Mouse (Mus musculus): ENCODE data around the gene Hlf. TPM values are rescaled to one million over a fixed set of nuclear protein-coding genes. Genes with fewer than 3 reads are reported as not detected.

Gene Hlf
- polyA plus RNA-seq (2015; fragmentation: Nextera tagmentation; extraction: Ambion mirVana), result 1.8 and 1.9 TPM in 2 replicates

DNA sequence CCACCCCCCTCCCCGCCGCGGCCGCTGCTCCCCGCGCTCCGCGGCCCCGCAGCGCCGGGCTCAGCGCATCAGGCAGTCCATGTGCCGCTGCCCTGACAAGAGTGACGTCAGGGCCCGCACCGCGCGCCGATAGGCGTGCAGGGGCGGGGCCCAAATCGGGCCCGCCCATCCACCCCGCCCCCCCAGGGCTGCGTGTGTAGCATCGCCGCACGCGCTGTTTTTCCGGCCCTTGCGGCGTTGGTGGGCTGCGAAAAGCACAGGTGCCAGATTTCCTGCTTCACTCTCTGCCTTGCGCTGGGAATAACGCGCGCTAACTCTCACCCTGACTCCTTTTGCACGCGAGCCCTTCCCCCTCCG is at the start of gene Hlf:
Gene Hlf (minus strand): TSS at position 79 of the 357 bp plus-strand sequence.
- H3K27me3 ChIP-seq (replicated peaks), result peaks cover 13% of the 10 kb centered on the region
- H3K4me2 ChIP-seq, result peak within 1 kb of the TSS; percentile 96
- no peaks in the 10 kb centered on the region for H3K36me3 ChIP-seq
- ATAC-seq (ENCODE audit: insufficient read depth, low FRiP score, low read depth), result peak; percentile 95
- peaks cover 7% of the 10 kb centered on the region for H3K4me1 ChIP-seq
- no peaks in the 10 kb centered on the region for H3K9me3 ChIP-seq
- 0 out of 2 replicates have a peak within 1 kb of the TSS, but pooled peaks have one; percentile 32 for H3K9ac ChIP-seq
- under 1% methylated on average over 34 of the region's 40 CpGs for WGBS
- H3K4me3 ChIP-seq (replicated peaks), result peak within 1 kb of the TSS; percentile 54
- no peak within 1 kb of the TSS for H3K27ac ChIP-seq

DNA sequence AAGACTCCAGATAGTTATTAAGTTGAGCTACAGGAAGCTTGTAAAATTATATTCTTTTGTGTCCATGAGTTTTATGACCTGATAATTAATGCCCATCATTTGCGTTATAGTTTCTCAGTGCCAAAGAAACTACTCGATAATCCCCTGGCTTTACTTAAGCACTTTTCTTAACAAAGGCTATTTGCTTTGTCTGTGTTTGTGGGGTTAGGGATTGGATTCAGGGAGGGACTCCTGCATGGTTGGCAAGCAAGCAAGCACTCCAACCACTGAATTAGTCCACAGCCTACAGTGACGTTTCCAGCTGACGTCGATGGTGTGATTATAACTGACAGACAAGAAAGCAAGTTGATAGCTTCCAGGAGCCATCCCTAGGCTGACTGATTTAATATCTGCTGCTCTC is 48.1 kb upstream of the Hlf start:
- Histone ChIP-seq H3K9ac (no peak overlapping the region), H3K27me3 (replicated peaks) (no peaks in the 10 kb centered on the region), H3K4me2 (no peak overlapping the region), H3K9me3 (no peaks in the 10 kb centered on the region), H3K4me1 (no peaks in the 10 kb centered on the region), H3K4me3 (replicated peaks) (no peak overlapping the region), H3K36me3 (no peaks in the 10 kb centered on the region), H3K27ac (no peak overlapping the region)
- 62% methylated on average over 5 of the region's 5 CpGs for WGBS
- no peak for ATAC-seq (ENCODE audit: insufficient read depth, low FRiP score, low read depth)

DNA sequence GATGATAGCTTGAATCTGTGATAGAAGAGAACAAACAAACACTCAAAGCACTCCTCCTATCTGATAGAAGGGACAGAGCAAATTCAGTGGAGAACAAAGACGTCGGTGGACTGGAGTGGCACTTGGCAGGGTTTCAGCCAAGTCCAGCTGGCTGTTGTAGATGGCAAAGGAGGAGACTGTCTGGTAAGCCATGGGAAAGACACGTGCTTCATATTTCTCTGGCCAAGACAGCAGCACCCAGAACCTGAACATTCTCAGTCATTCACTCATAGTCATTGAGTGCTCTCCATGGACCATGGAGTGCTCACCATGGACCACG is 34.5 kb upstream of the Hlf start:
- Histone ChIP-seq H3K27ac (no peak overlapping the region), H3K27me3 (replicated peaks) (no peaks in the 10 kb centered on the region), H3K9me3 (no peaks in the 10 kb centered on the region), H3K4me1 (no peaks in the 10 kb centered on the region), H3K9ac (no peak overlapping the region), H3K36me3 (no peaks in the 10 kb centered on the region), H3K4me3 (replicated peaks) (no peak overlapping the region), H3K4me2 (no peak overlapping the region)
- 80% methylated on average over 4 of the region's 4 CpGs for WGBS
- ATAC-seq (ENCODE audit: insufficient read depth, low FRiP score, low read depth), result no peak

DNA sequence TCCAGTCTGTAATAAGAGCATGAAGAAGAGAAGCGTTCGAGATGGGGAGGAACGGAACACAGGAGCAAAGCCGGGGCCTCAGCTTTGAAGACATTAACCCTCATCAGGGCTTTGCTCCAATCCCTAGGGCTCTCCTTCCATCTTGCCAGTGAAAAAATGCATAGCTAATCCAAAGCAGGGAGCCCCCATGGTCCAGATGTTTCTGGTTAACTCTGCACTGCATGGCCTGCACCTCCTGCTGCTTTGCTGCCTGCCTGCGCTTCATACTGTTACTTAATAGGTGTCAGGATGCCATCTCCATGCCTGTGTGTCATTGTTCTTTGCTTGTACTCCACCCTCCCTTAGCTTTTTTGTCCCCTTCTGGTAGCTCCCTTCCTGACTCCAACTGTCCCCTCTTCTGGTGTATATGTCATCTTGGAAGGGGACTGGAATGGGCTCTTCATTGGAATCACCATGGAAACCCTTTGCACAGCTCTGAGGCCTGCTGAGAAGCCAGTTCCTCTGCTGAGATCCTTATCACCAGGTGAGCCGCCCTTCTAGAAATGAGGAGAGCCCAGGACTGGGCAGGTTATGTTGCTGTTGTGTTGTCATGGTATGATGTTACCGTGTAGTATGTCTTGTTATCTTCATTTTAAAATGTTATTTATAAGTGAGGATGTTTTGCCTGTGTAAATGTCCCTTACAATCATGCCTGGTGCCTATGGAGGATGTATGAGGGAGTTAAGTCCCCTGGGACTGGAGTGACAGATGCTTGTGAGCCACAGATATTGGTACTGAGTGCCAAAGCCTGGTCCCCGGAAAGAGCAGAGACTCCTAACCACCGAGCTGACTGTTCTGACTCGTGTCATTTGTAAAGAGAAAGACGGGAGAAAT is 33.9 kb upstream of the Hlf start:
- H3K9me3 ChIP-seq, result no peaks in the 10 kb centered on the region
- 70% methylated on average over 11 of the region's 11 CpGs for WGBS
- no peak; the same call in 1 of the 2 replicates for ATAC-seq (ENCODE audit: insufficient read depth, low FRiP score, low read depth)
- no peaks in the 10 kb centered on the region for H3K36me3 ChIP-seq
- H3K27me3 ChIP-seq (replicated peaks), result no peaks in the 10 kb centered on the region
- H3K9ac ChIP-seq, result no peak overlapping the region
- no peak overlapping the region for H3K27ac ChIP-seq
- H3K4me3 ChIP-seq (replicated peaks), result no peak overlapping the region
- no peak overlapping the region for H3K4me2 ChIP-seq
- H3K4me1 ChIP-seq, result no peaks in the 10 kb centered on the region

DNA sequence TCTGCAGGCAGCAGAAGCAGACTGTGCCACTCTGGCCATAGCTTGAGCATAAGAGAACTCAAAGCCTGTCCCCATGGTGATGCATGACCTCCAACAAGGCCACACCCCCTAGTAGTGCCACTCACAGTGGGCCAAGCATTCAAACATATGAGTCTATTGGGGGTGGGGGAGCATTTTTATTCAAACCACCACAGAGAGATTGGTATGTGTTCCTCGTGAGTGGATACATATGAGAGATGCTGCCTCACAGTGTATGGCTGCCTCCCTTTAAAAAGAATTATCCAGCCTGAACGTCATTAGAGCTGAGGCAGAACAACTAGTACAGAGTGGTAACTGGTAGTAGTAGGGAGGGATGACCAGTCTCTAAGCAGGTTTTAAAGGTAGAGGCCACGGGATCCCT is 33.2 kb upstream of the Hlf start:
- no peak for ATAC-seq (ENCODE audit: insufficient read depth, low FRiP score, low read depth)

DNA sequence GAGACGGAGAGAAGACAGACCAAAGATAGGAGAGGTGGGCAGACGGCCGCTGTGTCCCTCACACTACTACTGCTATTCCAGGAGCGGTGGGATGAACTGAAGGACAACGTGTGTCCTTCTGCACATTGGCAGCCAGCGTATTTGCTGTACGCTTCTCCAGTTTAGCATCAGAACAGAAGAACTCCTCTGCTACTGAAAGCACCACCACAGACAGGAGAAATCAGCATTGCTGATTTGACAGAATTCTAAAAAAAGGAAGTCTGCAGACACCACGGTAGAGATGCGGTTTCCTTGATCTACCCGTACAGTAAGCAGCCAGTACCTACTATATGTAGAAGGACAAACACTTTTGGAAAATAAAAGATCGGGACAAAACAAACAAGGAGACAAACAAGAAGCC is 29.0 kb upstream of the Hlf start:
- no peaks in the 10 kb centered on the region for H3K27me3 ChIP-seq (replicated peaks)
- 0 out of 2 replicates have a peak, but pooled peaks cover 9% of the 10 kb centered on the region for H3K4me1 ChIP-seq
- 84% methylated on average over 11 of the region's 11 CpGs for whole genome bisulfite sequencing
- ATAC-seq (ENCODE audit: insufficient read depth, low FRiP score, low read depth), result no peak
- no peak overlapping the region for H3K4me2 ChIP-seq
- H3K27ac ChIP-seq, result no peak overlapping the region
- H3K9ac ChIP-seq, result no peak overlapping the region
- no peaks in the 10 kb centered on the region for H3K9me3 ChIP-seq
- no peaks in the 10 kb centered on the region for H3K36me3 ChIP-seq
- H3K4me3 ChIP-seq (replicated peaks), result no peak overlapping the region

More for the DNA sequence above, 33.2 kb upstream of the Hlf start:
- H3K36me3 ChIP-seq, result no peaks in the 10 kb centered on the region
- no peak overlapping the region for H3K4me2 ChIP-seq
- H3K4me1 ChIP-seq, result no peaks in the 10 kb centered on the region
- 75% methylated on average over 3 of the region's 3 CpGs for WGBS
- H3K4me3 ChIP-seq (replicated peaks), result no peak overlapping the region
- H3K9me3 ChIP-seq, result no peaks in the 10 kb centered on the region
- no peak overlapping the region for H3K9ac ChIP-seq
- H3K27ac ChIP-seq, result no peak overlapping the region
- no peaks in the 10 kb centered on the region for H3K27me3 ChIP-seq (replicated peaks)

DNA sequence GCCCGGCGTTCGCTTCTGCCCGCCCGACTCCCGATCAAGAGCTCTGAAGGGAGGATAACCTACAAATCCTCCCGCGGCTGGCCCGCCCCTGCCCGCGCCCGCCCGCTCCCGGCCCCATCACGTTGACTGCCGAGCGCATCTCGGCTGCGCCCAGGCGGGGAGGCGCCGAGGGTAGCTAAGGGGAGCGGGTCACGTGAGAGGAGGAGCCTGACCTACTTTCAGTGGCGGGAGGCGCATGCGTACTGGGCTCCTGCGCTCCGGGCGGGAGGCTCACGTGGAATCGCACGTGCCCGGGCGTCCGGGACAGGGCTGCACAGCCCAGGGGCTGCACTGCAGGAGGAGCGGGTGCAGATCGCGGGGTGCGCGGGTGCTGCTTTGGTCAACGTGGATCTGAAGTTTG is 27.2 kb upstream of the Hlf start:
- H3K27ac ChIP-seq, result no peak overlapping the region
- ATAC-seq (ENCODE audit: insufficient read depth, low FRiP score, low read depth), result peak; percentile 98

DNA sequence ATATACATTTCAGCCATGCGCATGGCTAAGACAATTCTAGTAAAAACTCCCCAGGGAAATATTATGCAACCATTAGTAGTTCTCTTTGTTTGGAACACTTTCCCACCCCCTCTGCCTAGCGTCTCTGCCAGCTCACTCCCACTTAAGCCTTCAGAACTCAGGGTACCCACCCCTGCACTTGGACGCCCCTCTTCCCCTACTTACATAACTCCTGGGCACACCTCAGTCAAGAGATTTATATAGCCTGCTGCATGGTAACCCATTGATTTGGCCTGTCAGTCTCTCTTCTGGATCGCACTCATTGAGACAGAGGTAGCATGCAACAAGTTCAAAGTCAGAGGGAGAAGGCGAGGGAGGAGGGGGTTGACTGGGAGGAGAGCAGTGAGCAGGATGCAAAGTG is 26.3 kb upstream of the Hlf start:
- Histone ChIP-seq H3K36me3 (no peaks in the 10 kb centered on the region), H3K4me1 (0 out of 2 replicates have a peak, but pooled peaks cover 9% of the 10 kb centered on the region), H3K4me3 (replicated peaks) (no peak overlapping the region), H3K27me3 (replicated peaks) (no peaks in the 10 kb centered on the region), H3K4me2 (no peak overlapping the region), H3K27ac (no peak overlapping the region), H3K9me3 (no peaks in the 10 kb centered on the region), H3K9ac (no peak overlapping the region)
- ATAC-seq (ENCODE audit: insufficient read depth, low FRiP score, low read depth), result no peak
- WGBS, result 74% methylated on average over 5 of the region's 5 CpGs

More for the DNA sequence above, 27.2 kb upstream of the Hlf start:
- Histone ChIP-seq H3K4me1 (0 out of 2 replicates have a peak, but pooled peaks cover 9% of the 10 kb centered on the region), H3K27me3 (replicated peaks) (no peaks in the 10 kb centered on the region), H3K9me3 (no peaks in the 10 kb centered on the region), H3K9ac (no peak overlapping the region), H3K36me3 (no peaks in the 10 kb centered on the region), H3K4me2 (peak overlapping the region; percentile 58), H3K4me3 (replicated peaks) (peak overlapping the region; percentile 25)
- under 1% methylated on average over 42 of the region's 42 CpGs for WGBS

DNA sequence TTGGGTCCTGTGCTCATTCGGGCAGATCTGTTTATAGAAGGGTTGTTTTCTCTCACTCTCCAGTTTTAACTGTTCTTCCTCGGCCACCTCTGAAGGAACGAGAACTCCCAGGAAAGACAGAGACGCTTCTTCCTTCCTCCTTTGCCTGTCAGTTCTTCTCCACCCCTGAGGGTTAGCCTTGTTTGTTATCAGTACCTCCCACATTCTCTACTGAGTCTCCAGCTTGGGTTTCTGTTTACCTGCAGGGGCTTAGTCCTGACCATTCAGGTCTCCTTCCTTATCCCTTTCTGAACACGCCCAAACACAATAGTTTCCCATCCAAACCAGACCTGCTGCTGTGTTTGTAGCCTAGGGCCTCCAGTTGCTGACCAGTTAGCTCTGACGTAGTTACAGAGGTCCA is 8.2 kb upstream of the Hlf start:
- no peaks in the 10 kb centered on the region for H3K36me3 ChIP-seq
- H3K4me1 ChIP-seq, result no peaks in the 10 kb centered on the region
- H3K27ac ChIP-seq, result no peak overlapping the region
- no peaks in the 10 kb centered on the region for H3K27me3 ChIP-seq (replicated peaks)
- no peak overlapping the region for H3K4me2 ChIP-seq
- H3K9ac ChIP-seq, result no peak overlapping the region
- H3K9me3 ChIP-seq, result no peaks in the 10 kb centered on the region
- no peak overlapping the region for H3K4me3 ChIP-seq (replicated peaks)
- WGBS, result 40% methylated on average over 6 of the region's 6 CpGs
- no peak for ATAC-seq (ENCODE audit: insufficient read depth, low FRiP score, low read depth)

DNA sequence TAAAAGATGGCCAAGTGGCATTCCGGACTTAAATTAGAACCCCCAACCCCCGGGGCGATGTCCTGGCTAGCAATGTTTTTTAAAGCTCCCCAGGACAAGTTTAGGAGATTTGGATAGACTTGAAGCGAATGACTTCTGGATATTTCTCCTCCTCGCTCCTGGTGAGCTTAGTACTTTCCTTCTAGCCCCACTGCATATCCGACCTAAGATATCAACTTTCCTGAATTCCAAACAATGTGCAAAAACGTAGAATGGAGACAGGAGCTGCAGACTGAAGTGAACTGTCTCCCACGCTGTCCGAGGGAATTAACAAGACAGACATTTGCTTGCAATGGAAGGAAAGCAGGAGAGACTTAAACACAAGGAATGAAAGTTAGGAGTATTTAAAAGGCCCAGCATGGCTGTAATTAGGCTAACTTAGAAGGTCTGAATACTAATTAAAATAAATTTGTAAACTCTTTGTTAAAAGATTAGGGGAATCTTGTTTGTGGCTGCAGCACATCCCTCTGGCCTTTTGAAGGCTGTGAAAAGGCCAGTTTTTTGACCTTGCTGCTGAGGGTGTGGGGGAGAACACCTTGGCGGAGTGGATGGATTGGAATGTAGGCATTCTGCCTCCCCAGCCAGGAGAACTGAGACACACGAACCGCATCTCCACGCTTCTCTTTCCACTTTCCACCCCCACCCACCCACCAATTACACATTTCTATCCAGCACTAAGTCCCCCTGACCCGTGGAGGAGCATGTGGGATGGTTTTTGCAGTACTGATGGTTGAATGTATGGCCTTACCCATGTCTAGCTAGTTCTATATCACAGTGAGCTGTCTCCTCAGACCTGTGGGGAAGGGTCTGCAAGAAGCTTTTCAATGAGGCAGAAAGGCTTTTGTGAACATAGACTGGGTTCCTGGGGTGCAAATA is 833 bp upstream of the Hlf start:
- H3K27me3 ChIP-seq (replicated peaks), result peaks cover 13% of the 10 kb centered on the region

DNA sequence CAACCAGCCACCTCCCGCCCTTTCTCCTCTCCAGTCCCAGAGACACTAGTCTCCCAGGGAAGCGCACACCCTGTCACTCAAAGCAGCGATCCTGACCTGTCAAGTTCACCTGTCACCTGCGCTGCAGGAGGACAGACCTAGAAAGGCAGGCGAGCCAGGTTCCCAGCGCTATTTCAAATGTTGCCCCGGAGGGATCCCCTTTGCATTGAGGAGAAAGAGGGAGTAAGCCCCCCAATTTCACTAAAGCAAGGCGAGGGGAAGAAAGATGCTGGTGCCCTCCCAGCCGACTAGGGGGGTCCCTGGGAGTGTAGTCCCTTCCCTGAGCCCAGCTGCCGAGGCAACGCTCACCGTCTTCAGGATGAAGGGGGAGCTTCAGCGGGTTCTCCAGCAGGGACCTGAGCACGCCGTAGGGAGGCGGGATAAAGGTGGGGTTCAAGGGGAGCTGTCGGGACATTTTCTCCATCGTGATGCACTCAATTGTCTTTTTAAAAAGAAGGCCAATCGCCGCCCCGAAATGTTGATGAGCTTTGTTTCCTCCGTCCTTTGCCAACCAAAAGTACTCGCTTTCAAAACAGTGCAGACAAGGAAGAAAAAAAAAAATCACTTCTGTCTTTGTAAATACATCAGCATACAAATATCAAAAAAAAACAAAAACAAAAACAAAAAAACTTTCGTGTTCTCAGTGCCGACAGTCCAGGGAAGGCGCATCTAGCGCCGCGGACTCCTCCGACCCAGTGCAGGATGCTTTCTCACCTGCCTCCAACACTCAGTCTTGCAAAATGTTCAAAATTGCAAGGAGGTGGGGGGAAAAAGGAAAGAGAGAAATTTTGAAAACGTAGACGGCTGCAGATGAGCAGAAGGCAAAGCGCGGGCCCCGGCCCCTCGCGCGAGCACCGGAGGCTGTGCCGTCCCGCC is 536 bp downstream of the Hlf start:
- peak overlapping the region; percentile 54 for H3K4me3 ChIP-seq (replicated peaks)
- 1% methylated on average over 41 of the region's 41 CpGs for WGBS
- peak; percentile 20 for ATAC-seq (ENCODE audit: insufficient read depth, low FRiP score, low read depth)
- H3K36me3 ChIP-seq, result no peaks in the 10 kb centered on the region
- peaks cover 13% of the 10 kb centered on the region for H3K27me3 ChIP-seq (replicated peaks)
- no peaks in the 10 kb centered on the region for H3K9me3 ChIP-seq
- no peak overlapping the region for H3K27ac ChIP-seq
- H3K4me2 ChIP-seq, result peak overlapping the region; percentile 96
- H3K9ac ChIP-seq, result 0 out of 2 replicates have a peak overlapping the region, but pooled peaks have one; percentile 32
- peaks cover 7% of the 10 kb centered on the region for H3K4me1 ChIP-seq

More for the DNA sequence above, 833 bp upstream of the Hlf start:
- peak overlapping the region; percentile 96 for H3K4me2 ChIP-seq
- ATAC-seq (ENCODE audit: insufficient read depth, low FRiP score, low read depth), result no peak
- H3K9ac ChIP-seq, result no peak overlapping the region
- H3K27ac ChIP-seq, result no peak overlapping the region
- peaks cover 7% of the 10 kb centered on the region for H3K4me1 ChIP-seq
- WGBS, result 19% methylated on average over 14 of the region's 14 CpGs
- H3K36me3 ChIP-seq, result no peaks in the 10 kb centered on the region
- peak overlapping the region; percentile 54 for H3K4me3 ChIP-seq (replicated peaks)
- H3K9me3 ChIP-seq, result no peaks in the 10 kb centered on the region
